Mouse (Mus musculus): ENCODE measurements at regions not wholly inside any gene's neighbourhood (a gene's known extent, or its start where the extent isn't known, plus 50 kb on each side); places are given as distances from the start of the nearest gene placed in this dataset.

DNA sequence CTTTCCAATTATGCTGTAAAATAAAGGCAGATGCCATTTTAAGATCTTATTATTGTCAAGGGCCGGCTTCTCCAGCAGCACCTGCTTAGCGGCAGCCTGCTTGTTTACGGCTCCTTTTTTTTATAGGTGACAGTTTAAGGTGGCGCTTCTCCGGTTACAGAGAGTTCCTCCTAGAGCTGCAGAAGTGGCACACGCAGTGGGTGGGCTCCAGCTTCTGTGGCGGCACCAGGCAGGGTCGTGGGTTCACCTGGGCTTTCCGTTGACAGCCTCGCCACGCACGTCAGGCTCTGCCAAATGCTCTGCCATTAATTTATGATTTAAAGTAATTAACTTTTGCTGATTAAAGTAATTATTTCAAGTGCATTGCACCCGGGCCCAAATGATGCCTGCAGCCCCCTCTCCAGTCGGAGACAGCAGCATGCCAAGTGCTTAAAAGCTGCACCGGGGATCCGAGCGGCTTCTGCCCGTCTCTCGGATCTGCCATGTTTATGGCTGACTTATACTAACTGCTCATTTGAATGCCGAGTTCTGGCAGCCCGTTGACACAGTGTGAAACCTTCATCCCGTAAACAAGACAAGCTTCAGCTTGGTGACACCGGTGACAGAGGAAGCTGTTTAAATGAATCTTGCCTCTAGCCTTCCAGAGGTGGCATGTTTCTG is 291.8 kb upstream of the Mki67 start:
- H3K9ac ChIP-seq (ENCODE audit: low read depth, low read length), result no peak overlapping the region
- no peak overlapping the region for H3K27ac ChIP-seq (ENCODE audit: low read length)
- WGBS (ENCODE audit: insufficient replicate concordance), result 25% methylated on average over 23 of the region's 23 CpGs
- no peak for ATAC-seq (ENCODE audit: low read depth)
- peaks cover 2% of the 10 kb centered on the region; the same call in 1 of the 2 replicates for H3K27me3 ChIP-seq (ENCODE audit: control insufficient read depth, insufficient read depth, low read depth, low read length)
- H3K9me3 ChIP-seq (replicated peaks; ENCODE audit: control insufficient read depth, low read length), result no peaks in the 10 kb centered on the region
- H3K4me1 ChIP-seq (ENCODE audit: control insufficient read depth, low read depth, low read length), result no peaks in the 10 kb centered on the region
- H3K36me3 ChIP-seq (ENCODE audit: control insufficient read depth, insufficient read depth), result no peaks in the 10 kb centered on the region
- no peak overlapping the region for H3K4me2 ChIP-seq (ENCODE audit: low read depth, low read length)
- H3K4me3 ChIP-seq (ENCODE audit: low read depth, low read length), result no peak overlapping the region

GRCm38 (mm10) chr7:136008486-136008885 is 292.3 kb upstream of the Mki67 start:
- no peak overlapping the region for H3K4me3 ChIP-seq (ENCODE audit: low read depth, low read length)
- 32% methylated on average over 6 of the region's 6 CpGs for WGBS (ENCODE audit: insufficient replicate concordance)
- H3K4me1 ChIP-seq (ENCODE audit: control insufficient read depth, low read depth, low read length), result no peaks in the 10 kb centered on the region

GRCm38 (mm10) chr7:136010013-136010412 is 293.9 kb upstream of the Mki67 start:
- Histone ChIP-seq H3K27me3 (ENCODE audit: control insufficient read depth, insufficient read depth, low read depth, low read length) (peaks cover 2% of the 10 kb centered on the region; the same call in 1 of the 2 replicates), H3K36me3 (ENCODE audit: control insufficient read depth, insufficient read depth) (no peaks in the 10 kb centered on the region), H3K4me1 (ENCODE audit: control insufficient read depth, low read depth, low read length) (no peaks in the 10 kb centered on the region), H3K9ac (ENCODE audit: low read depth, low read length) (no peak overlapping the region), H3K9me3 (replicated peaks; ENCODE audit: control insufficient read depth, low read length) (no peaks in the 10 kb centered on the region), H3K27ac (ENCODE audit: low read length) (no peak overlapping the region), H3K4me3 (ENCODE audit: low read depth, low read length) (no peak overlapping the region), H3K4me2 (ENCODE audit: low read depth, low read length) (no peak overlapping the region)
- 41% methylated on average over 7 of the region's 7 CpGs for WGBS (ENCODE audit: insufficient replicate concordance)
- ATAC-seq (ENCODE audit: low read depth), result no peak

More at GRCm38 (mm10) chr7:136008486-136008885, 292.3 kb upstream of the Mki67 start:
- H3K9ac ChIP-seq (ENCODE audit: low read depth, low read length), result no peak overlapping the region
- ATAC-seq (ENCODE audit: low read depth), result no peak
- H3K9me3 ChIP-seq (replicated peaks; ENCODE audit: control insufficient read depth, low read length), result no peaks in the 10 kb centered on the region
- no peak overlapping the region for H3K4me2 ChIP-seq (ENCODE audit: low read depth, low read length)
- peaks cover 2% of the 10 kb centered on the region; the same call in 1 of the 2 replicates for H3K27me3 ChIP-seq (ENCODE audit: control insufficient read depth, insufficient read depth, low read depth, low read length)
- no peak overlapping the region for H3K27ac ChIP-seq (ENCODE audit: low read length)
- H3K36me3 ChIP-seq (ENCODE audit: control insufficient read depth, insufficient read depth), result no peaks in the 10 kb centered on the region

GRCm38 (mm10) chr7:136014706-136015105 is 298.5 kb upstream of the Mki67 start:
- H3K4me3 ChIP-seq (ENCODE audit: low read depth, low read length), result no peak overlapping the region
- no peak overlapping the region for H3K27ac ChIP-seq (ENCODE audit: low read length)
- no peak overlapping the region for H3K4me2 ChIP-seq (ENCODE audit: low read depth, low read length)
- H3K9ac ChIP-seq (ENCODE audit: low read depth, low read length), result no peak overlapping the region
- 45% methylated on average over 4 of the region's 4 CpGs for WGBS (ENCODE audit: insufficient replicate concordance)
- no peaks in the 10 kb centered on the region for H3K27me3 ChIP-seq (ENCODE audit: control insufficient read depth, insufficient read depth, low read depth, low read length)
- H3K36me3 ChIP-seq (ENCODE audit: control insufficient read depth, insufficient read depth), result no peaks in the 10 kb centered on the region
- no peaks in the 10 kb centered on the region for H3K4me1 ChIP-seq (ENCODE audit: control insufficient read depth, low read depth, low read length)
- no peaks in the 10 kb centered on the region for H3K9me3 ChIP-seq (replicated peaks; ENCODE audit: control insufficient read depth, low read length)
- ATAC-seq (ENCODE audit: low read depth), result no peak

- no peak overlapping the region for H3K4me2 ChIP-seq (ENCODE audit: low read depth, low read length)
These were observed 300.8 kb upstream of the Mki67 start for GRCm38 (mm10) chr7:136016918-136017317.

DNA sequence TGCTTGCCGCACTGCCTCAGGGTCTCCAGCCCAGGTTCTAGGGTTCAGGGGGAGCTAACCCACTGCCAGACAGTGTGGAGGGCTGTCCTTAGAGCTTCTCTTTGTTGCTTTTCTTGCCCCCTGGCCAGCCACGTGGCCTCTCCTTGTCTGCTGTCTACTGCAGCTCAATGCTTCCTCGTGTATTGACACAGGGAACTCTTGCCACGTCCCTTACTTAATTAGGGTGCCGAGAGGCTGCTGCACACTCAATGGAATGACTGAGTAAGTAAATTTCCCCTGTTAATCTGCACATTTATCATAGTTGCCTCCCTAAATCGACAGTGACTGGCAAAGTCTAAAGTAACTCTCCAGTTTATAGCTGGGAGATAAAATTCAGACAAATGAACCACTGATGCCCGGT is 304.4 kb upstream of the Mki67 start:
- no peaks in the 10 kb centered on the region for H3K4me1 ChIP-seq (ENCODE audit: control insufficient read depth, low read depth, low read length)
- no peak overlapping the region for H3K27ac ChIP-seq (ENCODE audit: low read length)
- H3K4me2 ChIP-seq (ENCODE audit: low read depth, low read length), result no peak overlapping the region
- WGBS (ENCODE audit: insufficient replicate concordance), result 50% methylated on average over 7 of the region's 7 CpGs
- H3K4me3 ChIP-seq (ENCODE audit: low read depth, low read length), result no peak overlapping the region
- H3K27me3 ChIP-seq (ENCODE audit: control insufficient read depth, insufficient read depth, low read depth, low read length), result no peaks in the 10 kb centered on the region
- ATAC-seq (ENCODE audit: low read depth), result no peak
- no peaks in the 10 kb centered on the region for H3K9me3 ChIP-seq (replicated peaks; ENCODE audit: control insufficient read depth, low read length)
- no peak overlapping the region for H3K9ac ChIP-seq (ENCODE audit: low read depth, low read length)
- H3K36me3 ChIP-seq (ENCODE audit: control insufficient read depth, insufficient read depth), result no peaks in the 10 kb centered on the region

More at GRCm38 (mm10) chr7:136016918-136017317, 300.8 kb upstream of the Mki67 start:
- no peaks in the 10 kb centered on the region for H3K27me3 ChIP-seq (ENCODE audit: control insufficient read depth, insufficient read depth, low read depth, low read length)
- H3K4me3 ChIP-seq (ENCODE audit: low read depth, low read length), result no peak overlapping the region
- H3K9ac ChIP-seq (ENCODE audit: low read depth, low read length), result no peak overlapping the region
- no peak overlapping the region for H3K27ac ChIP-seq (ENCODE audit: low read length)
- 65% methylated on average over 8 of the region's 8 CpGs for WGBS (ENCODE audit: insufficient replicate concordance)
- no peaks in the 10 kb centered on the region for H3K4me1 ChIP-seq (ENCODE audit: control insufficient read depth, low read depth, low read length)
- H3K9me3 ChIP-seq (replicated peaks; ENCODE audit: control insufficient read depth, low read length), result no peaks in the 10 kb centered on the region
- no peak for ATAC-seq (ENCODE audit: low read depth)
- no peaks in the 10 kb centered on the region for H3K36me3 ChIP-seq (ENCODE audit: control insufficient read depth, insufficient read depth)

DNA sequence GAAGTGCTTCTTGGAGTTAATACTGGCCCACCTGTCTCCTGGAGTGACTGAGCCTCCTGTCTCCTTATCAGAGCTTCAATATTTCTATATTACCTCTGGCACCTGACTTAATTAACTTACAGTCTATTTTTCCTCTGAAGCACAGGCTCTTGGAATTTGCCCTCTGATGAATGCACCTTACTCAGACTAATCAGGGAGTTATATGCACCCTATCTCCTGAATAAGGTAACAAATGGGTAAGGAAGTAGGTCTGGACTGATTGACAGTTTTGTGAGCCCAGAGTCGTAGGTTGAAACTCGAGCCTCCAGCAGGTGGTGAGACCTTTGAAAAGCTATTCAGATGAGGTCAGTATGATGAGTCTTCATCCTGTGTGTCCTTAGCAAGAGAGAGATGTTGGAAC is 304.9 kb upstream of the Mki67 start:
- no peak overlapping the region for H3K9ac ChIP-seq (ENCODE audit: low read depth, low read length)
- WGBS (ENCODE audit: insufficient replicate concordance), result 28% methylated on average over 2 of the region's 2 CpGs
- no peak overlapping the region for H3K4me2 ChIP-seq (ENCODE audit: low read depth, low read length)
- H3K4me1 ChIP-seq (ENCODE audit: control insufficient read depth, low read depth, low read length), result no peaks in the 10 kb centered on the region
- no peaks in the 10 kb centered on the region for H3K27me3 ChIP-seq (ENCODE audit: control insufficient read depth, insufficient read depth, low read depth, low read length)
- H3K36me3 ChIP-seq (ENCODE audit: control insufficient read depth, insufficient read depth), result no peaks in the 10 kb centered on the region
- ATAC-seq (ENCODE audit: low read depth), result no peak
- H3K4me3 ChIP-seq (ENCODE audit: low read depth, low read length), result no peak overlapping the region
- H3K9me3 ChIP-seq (replicated peaks; ENCODE audit: control insufficient read depth, low read length), result no peaks in the 10 kb centered on the region
- no peak overlapping the region for H3K27ac ChIP-seq (ENCODE audit: low read length)

- no peak overlapping the region for H3K4me2 ChIP-seq (ENCODE audit: low read depth, low read length)
- no peaks in the 10 kb centered on the region for H3K27me3 ChIP-seq (ENCODE audit: control insufficient read depth, insufficient read depth, low read depth, low read length)
- no peaks in the 10 kb centered on the region for H3K4me1 ChIP-seq (ENCODE audit: control insufficient read depth, low read depth, low read length)
- 26% methylated on average over 5 of the region's 5 CpGs for WGBS (ENCODE audit: insufficient replicate concordance)
- H3K9me3 ChIP-seq (replicated peaks; ENCODE audit: control insufficient read depth, low read length), result no peaks in the 10 kb centered on the region
- H3K36me3 ChIP-seq (ENCODE audit: control insufficient read depth, insufficient read depth), result no peaks in the 10 kb centered on the region
- ATAC-seq (ENCODE audit: low read depth), result no peak
- H3K9ac ChIP-seq (ENCODE audit: low read depth, low read length), result no peak overlapping the region
- H3K27ac ChIP-seq (ENCODE audit: low read length), result no peak overlapping the region
- H3K4me3 ChIP-seq (ENCODE audit: low read depth, low read length), result no peak overlapping the region
These were observed 306.8 kb upstream of the Mki67 start for GRCm38 (mm10) chr7:136022781-136023448.

- no peaks in the 10 kb centered on the region for H3K9me3 ChIP-seq (replicated peaks; ENCODE audit: control insufficient read depth, low read length)
- H3K36me3 ChIP-seq (ENCODE audit: control insufficient read depth, insufficient read depth), result no peaks in the 10 kb centered on the region
- no peaks in the 10 kb centered on the region for H3K4me1 ChIP-seq (ENCODE audit: control insufficient read depth, low read depth, low read length)
- H3K4me3 ChIP-seq (ENCODE audit: low read depth, low read length), result no peak overlapping the region
- H3K4me2 ChIP-seq (ENCODE audit: low read depth, low read length), result no peak overlapping the region
- WGBS (ENCODE audit: insufficient replicate concordance), result 70% methylated on average over 7 of the region's 7 CpGs
- no peak for ATAC-seq (ENCODE audit: low read depth)
- H3K27me3 ChIP-seq (ENCODE audit: control insufficient read depth, insufficient read depth, low read depth, low read length), result no peaks in the 10 kb centered on the region
- no peak overlapping the region for H3K27ac ChIP-seq (ENCODE audit: low read length)
- H3K9ac ChIP-seq (ENCODE audit: low read depth, low read length), result no peak overlapping the region
These were observed 310.3 kb upstream of the Mki67 start for GRCm38 (mm10) chr7:136026451-136026850.

All from liver, embryonic 16.5 days (tissue).